Mouse (Mus musculus) brown adipose tissue, adult 24 weeks (tissue): Measurements from ENCODE around the gene Uqcr10. TPM values are rescaled to one million over a fixed set of nuclear protein-coding genes. Genes with fewer than 3 reads are reported as not detected.

Source experiments
- H3K27ac ChIP-seq: fragments of 200-500 bp; replicated peaks from 2 replicates; pipeline ENCODE4 v1.5.1; 2012; ENCODE audit warnings: low read depth, mild to moderate bottlenecking, low read length
- H3K4me1 ChIP-seq: fragments of 200-500 bp; 2 replicates; pipeline ENCODE4 v1.6.1; 2012; ENCODE audit warnings: low read length, mixed read lengths; ENCODE audit not compliant: control insufficient read depth, insufficient read depth, insufficient read length
- H3K4me3 ChIP-seq: fragments of 200-500 bp; 2 replicates; pipeline ENCODE4 v1.5.1; 2012; ENCODE audit warnings: low read depth, mild to moderate bottlenecking, low read length, moderate library complexity; ENCODE audit not compliant: insufficient read depth
- polyA plus RNA-seq: library from polyadenylated mRNA; stranded (reverse); fragments of >200 nt; gene quantifications from 2 replicates; pipeline ENCODE4 v1.2.4, GENCODE M21; 2012; ENCODE audit not compliant: missing spikeins, insufficient read depth, insufficient read length

The Uqcr10 gene
- 3,086 and 3,202 TPM in 2 replicates for polyA plus RNA-seq

GRCm38 (mm10) chr11:4704072-4704964 lies at the start of gene Uqcr10, which contains the start of gene Zmat5:
Uqcr10 (minus strand) TSS chr11:4704342.
Zmat5 (plus strand) TSS chr11:4704678.
- H3K4me3 ChIP-seq: peak within 1 kb of the TSS; percentile 82
- H3K27ac ChIP-seq: peak within 1 kb of the TSS; percentile 97
- H3K4me1 ChIP-seq: 0 out of 2 replicates have a peak, but pooled peaks cover 3% of the 10 kb centered on the region

DNA sequence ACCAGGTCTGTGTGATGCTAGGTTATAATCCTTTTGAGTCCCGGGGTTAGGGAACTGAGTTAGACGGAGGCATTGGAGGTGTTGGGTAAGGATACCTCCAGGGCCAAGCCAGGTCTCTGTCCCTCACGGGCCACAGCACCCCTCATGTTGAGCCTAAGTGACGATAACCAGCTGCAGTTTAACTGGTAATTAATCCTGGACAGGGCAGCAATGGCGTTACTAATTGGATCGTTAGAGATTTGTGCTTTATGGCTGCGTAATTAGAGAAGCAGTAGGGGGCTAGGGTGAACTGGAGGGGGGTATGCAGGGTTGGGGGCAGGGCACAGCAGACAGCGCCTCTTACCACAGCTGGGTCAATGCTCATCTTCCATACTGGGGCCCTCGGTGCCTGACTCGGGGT lies 48.7 kb upstream of the Uqcr10 start:
- Histone ChIP-seq H3K4me3 (no peak overlapping the region), H3K4me1 (no peaks in the 10 kb centered on the region), H3K27ac (no peak overlapping the region)

GRCm38 (mm10) chr11:4750263-4750662 lies 46.1 kb upstream of the Uqcr10 start:
- Histone ChIP-seq H3K4me3 (no peak overlapping the region), H3K4me1 (no peaks in the 10 kb centered on the region), H3K27ac (no peak overlapping the region)

DNA sequence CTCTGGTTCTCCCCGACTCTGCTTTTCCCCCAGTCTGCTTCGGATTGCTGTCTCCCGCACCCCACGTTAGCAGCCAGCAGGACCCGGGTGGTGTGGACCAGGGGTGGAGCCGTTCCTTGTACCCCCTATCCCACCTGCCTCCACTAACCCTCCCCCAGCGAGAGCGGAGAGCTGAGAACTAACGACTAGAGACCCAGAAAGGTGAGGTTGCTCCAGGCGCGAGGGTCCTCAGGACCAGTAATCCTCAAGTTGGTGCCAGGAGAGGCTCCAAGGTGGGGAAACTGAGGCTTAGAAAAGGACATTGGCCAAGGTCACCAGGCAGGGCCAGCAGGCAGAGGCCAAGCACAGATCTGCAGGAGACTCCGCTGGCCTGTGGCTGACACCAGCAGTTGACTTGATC lies 43.1 kb upstream of the Uqcr10 start:
- Histone ChIP-seq H3K4me3 (0 out of 2 replicates have a peak overlapping the region, but pooled peaks have one; percentile 11), H3K27ac (no peak overlapping the region), H3K4me1 (no peaks in the 10 kb centered on the region)

- Histone ChIP-seq H3K4me3 (peak within 1 kb of the TSS; percentile 26; the same call in 1 of the 2 replicates), H3K4me1 (no peaks in the 10 kb centered on the region), H3K27ac (no peak within 1 kb of the TSS)
Observed at GRCm38 (mm10) chr11:4746733-4747132, 42.6 kb upstream of the Uqcr10 start, which contains the start of gene Cabp7. Cabp7 (minus strand) TSS chr11:4746778.

- Histone ChIP-seq H3K4me1 (no peaks in the 10 kb centered on the region), H3K27ac (no peak overlapping the region), H3K4me3 (no peak overlapping the region)
Observed at GRCm38 (mm10) chr11:4745969-4746368, 41.8 kb upstream of the Uqcr10 start.

- Histone ChIP-seq H3K4me1 (no peaks in the 10 kb centered on the region), H3K4me3 (no peak overlapping the region)
Observed at GRCm38 (mm10) chr11:4744691-4745090, 40.5 kb upstream of the Uqcr10 start.

DNA sequence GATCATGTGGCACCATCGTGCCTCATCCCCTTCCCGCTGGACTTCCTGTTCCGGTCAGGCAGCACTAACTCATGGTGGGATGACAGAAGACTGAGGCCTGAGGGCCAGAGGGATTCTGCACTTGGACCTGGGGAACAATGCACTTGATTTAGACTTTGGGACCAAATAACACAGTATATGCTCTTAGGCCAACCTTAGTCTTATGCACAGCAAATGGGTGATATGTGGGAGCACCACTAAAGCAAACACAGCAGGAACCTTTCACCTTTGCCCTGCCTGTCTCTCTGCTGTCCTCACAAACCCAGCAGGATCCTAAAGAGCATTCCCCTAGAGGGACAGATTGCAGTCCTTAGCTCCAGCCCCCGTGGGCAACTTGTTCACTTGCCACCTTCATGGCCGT lies 36.6 kb upstream of the Uqcr10 start:
- H3K27ac ChIP-seq: no peak overlapping the region
- H3K4me1 ChIP-seq: no peaks in the 10 kb centered on the region
- H3K4me3 ChIP-seq: no peak overlapping the region

More at GRCm38 (mm10) chr11:4744691-4745090, 40.5 kb upstream of the Uqcr10 start:
- no peak overlapping the region for H3K27ac ChIP-seq

GRCm38 (mm10) chr11:4738719-4739118 lies 34.6 kb upstream of the Uqcr10 start:
- Histone ChIP-seq H3K4me3 (no peak overlapping the region), H3K4me1 (no peaks in the 10 kb centered on the region), H3K27ac (no peak overlapping the region)

- no peak overlapping the region for H3K4me3 ChIP-seq
- no peaks in the 10 kb centered on the region for H3K4me1 ChIP-seq
- H3K27ac ChIP-seq: no peak overlapping the region
Observed at GRCm38 (mm10) chr11:4737682-4738081, 33.5 kb upstream of the Uqcr10 start.

GRCm38 (mm10) chr11:4736355-4736754 lies 32.2 kb upstream of the Uqcr10 start:
- H3K4me1 ChIP-seq: no peaks in the 10 kb centered on the region
- no peak overlapping the region for H3K4me3 ChIP-seq
- no peak overlapping the region for H3K27ac ChIP-seq

DNA sequence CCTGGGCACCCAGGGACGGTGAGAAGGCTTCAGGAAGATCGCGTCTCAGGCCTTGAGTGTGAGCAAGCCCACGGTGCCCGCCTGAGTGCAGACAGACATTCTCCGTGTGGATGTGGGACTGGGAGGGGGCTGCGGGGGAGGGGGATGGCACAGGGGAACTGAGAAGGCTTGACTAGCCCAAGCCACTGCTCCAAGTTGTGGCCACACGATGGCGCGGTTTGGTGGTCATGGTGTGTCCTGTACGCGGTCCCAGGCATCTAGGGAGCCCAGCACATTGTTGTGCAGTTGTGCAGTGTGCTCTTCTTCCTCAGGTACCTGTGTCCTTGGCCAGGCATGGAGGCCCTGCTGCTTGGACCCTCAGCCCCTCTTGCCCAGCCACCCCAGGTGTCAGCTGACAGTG lies 30.0 kb upstream of the Uqcr10 start:
- no peaks in the 10 kb centered on the region for H3K4me1 ChIP-seq
- no peak overlapping the region for H3K27ac ChIP-seq
- no peak overlapping the region for H3K4me3 ChIP-seq

DNA sequence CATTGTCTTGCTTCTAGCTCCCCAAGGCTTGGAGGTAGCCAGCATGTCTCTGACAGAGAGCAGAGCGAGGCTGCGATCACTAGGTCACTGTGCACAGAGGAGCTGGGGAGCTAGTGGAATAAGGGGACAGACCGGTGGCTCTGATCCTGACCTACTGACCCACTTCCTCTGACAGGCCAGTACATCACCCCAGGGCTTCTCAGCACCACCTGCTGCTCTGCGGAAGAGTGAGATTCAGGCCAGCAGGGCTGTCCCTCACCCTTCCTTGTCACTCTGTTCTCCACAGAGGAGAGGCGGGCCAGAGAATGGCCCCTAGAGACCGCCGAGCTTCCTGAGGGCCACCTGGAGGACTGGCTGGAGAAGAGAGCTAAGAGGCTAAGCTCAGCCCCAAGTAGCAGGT lies 27.6 kb upstream of the Uqcr10 start:
- Histone ChIP-seq H3K27ac (no peak overlapping the region), H3K4me1 (no peaks in the 10 kb centered on the region)

DNA sequence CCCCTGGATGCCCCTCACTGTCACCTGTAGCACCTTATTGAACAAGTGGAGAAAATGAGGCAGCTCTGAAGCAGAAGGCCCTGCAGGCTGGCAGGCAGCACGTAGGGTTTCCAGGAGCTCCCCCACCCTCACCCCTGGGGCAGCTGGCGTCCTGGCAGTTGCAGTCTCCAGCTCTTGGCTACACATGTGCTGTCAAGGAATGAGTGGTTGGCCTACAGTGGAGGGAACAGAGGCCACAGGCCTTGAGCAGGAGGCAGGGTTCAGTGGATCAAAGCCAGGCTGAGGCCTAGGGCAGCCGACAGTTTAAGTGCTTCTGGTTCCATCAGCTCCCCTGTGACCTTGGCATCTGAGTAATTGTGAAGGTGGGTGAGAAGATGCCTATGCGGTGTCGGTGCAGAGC lies 26.8 kb upstream of the Uqcr10 start:
- no peaks in the 10 kb centered on the region for H3K4me1 ChIP-seq
- no peak overlapping the region for H3K4me3 ChIP-seq
- no peak overlapping the region for H3K27ac ChIP-seq

More for the DNA sequence above, 27.6 kb upstream of the Uqcr10 start:
- H3K4me3 ChIP-seq: no peak overlapping the region

DNA sequence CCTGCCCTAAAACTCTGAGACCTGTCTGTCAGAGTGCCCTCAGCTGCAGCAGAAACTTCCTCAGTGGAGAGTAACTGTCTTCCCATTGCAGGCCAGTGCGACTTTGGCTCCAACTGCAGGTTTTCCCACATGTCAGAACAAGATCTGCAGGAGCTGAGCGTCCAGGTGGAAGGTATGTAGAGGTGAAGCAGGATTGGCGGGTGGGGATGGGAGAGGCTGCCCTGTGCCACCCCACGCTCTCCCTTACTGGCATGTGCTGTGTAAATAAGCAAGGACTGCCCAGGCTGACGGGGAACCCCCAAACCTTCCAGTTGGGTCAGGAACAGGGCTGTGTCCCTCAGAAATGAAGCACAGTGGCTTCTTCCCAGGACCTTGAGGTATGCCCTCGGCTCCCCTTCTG lies 26.0 kb upstream of the Uqcr10 start:
- H3K4me3 ChIP-seq: no peak overlapping the region
- no peak overlapping the region for H3K27ac ChIP-seq
- H3K4me1 ChIP-seq: no peaks in the 10 kb centered on the region

DNA sequence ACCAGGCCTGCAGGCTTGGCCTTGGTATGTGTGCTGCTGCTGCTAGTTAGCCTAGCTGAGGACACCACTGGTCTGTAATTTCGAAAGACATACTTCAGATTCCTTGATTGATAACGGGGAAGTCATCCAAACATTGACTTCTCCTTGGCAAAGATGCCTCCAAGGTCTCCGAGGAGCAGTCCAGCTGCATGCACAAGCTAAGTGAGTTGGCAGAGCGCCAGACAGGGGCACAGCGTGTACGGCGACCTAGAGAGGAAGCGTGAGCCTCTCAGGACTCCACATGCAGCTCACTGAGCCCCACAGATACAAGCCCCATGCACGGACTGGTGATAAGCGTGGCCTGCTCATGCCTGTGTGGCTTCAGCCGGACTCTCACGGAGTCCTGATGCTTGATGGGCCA lies 25.5 kb upstream of the Uqcr10 start:
- Histone ChIP-seq H3K27ac (no peak overlapping the region), H3K4me3 (no peak overlapping the region), H3K4me1 (no peaks in the 10 kb centered on the region)
